Mouse (Mus musculus) embryo, embryonic 9.5 days (tissue): ENCODE results near the gene Mettl3.
A peak's percentile ranks its signal among the peaks of the same experiment; 100 is the strongest.
"Not testable (repeated sequence)": the region's sequence is repeated elsewhere in the genome, so short reads cannot be mapped to it uniquely, and the experiment has no call there.

ENCODE experiments used
- DNase-seq: peaks from one replicate; pipeline ENCODE4 v3.0.0-alpha.2; 2017; ENCODE audit errors: extremely low spot score

Gene Mettl3

DNA sequence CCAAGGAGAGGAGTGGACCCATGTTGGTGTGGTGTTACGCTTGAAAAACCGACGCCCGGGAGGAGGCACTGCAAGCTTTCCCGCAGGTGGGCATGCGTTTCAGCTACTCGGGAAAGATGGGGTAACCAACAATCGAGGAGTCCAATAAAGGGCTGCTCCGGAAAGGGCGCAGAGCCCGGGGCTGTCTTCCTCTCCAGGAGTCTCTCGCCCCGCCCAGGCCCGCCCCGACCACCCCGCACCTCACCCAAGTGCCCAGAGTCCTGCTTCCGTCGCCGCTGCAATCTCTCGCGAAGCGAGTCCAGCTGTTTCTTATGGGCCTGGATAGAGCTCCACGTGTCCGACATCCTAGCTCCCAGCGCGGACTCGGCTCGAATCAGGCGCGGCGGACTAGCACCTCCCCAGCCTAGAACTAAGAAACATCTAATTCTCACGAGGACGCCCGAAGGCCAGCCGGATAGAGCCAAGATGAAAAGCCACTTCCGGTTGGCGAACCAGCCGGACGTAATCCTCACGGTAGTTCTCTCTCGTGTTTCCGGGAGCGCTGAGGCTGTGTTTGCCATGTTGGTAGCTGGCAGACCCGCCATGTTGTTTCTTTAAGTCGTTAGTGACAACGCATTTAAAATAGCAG, at the start of gene Mettl3:
Gene Mettl3, minus strand, starts transcription at position 485 of the 628 bp plus-strand sequence.
- peak; percentile 91 for DNase-seq

GRCm38 (mm10) chr14:52339512-52339852, 34.6 kb upstream of the Mettl3 start:
- no peak for DNase-seq

- peak; percentile 68 for DNase-seq
These were observed 34.0 kb upstream of the Mettl3 start for GRCm38 (mm10) chr14:52338751-52339511.

- no peak for DNase-seq
These were observed 27.2 kb upstream of the Mettl3 start for GRCm38 (mm10) chr14:52332171-52332570.

DNA sequence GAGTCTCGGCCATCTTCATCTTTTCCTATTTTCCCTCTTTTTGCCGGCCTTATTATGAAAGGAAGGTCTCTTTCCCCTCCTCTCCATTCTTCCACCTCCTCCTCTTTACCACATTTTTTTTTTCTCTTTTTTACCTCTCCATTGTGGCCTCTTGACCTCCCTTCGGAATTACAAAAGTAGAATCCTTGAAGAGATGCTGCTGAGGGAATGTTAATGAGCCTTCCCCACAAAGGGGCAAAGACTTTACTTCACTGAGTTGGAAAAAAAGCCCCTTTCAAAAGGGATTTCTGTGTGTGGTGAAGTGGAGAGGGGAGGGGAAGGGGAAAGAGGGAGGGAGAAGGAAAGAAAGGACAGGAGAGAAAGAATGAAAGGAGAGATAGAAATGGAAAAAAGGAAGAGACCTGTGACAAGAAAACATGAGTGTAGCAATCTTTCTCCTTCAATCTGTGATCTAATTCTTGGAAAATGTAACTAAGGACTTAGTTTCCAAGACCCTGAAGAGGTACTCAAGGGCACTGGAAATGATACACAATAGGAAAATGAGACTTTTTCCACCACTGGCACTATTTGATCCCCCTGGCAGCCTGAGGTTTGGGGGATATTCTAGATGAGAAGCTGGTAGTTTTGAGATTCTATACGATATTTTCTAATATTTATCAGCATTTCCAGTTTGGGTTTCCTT, 26.3 kb upstream of the Mettl3 start:
- DNase-seq = peak; percentile 55

DNA sequence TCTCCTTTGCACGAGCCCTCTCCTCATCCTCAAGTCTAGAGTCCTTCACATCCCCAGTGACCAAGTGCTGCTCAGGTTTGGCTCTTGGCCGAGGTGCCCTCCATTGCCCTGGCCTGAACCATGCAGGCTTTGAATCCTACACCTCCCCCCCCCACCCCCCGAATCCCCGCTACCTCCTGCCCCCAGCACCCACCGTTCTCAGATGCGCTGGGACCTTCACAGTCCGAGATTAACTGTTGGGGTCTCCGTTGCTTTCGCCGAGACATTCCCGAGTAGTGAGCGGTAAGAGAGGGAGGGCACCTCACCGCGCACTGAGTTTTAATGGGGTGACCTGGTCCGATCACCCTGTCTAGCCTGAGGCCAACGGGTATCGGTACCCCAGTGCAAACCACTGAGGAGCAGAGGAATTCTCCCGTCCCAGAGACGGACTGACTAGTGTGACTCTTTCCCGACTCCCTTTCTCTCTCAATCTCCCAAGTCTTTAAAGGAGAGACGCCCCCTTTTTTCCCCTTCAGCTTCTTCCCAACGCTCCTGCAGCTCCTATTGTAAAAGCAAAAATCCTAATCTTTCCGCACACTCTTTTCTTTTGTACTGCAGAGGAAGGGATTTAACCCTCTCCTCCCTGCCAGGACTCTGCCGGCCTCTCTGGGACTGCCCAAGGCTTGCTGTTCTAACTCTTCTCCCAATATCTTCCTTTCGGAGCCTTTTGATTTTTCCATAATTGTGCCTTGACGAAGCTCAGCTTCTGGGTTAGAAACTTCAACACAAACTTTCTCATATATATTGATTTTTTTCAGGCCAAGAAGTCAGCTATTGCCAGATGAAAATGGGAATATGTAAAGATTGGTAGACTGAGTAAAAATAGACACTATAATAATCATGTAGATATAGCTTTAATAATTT, 23.2 kb upstream of the Mettl3 start, which contains the start of gene Sall2:
Gene Sall2, minus strand, starts transcription at position 853 of the 903 bp plus-strand sequence.
- DNase-seq = no peak

DNA sequence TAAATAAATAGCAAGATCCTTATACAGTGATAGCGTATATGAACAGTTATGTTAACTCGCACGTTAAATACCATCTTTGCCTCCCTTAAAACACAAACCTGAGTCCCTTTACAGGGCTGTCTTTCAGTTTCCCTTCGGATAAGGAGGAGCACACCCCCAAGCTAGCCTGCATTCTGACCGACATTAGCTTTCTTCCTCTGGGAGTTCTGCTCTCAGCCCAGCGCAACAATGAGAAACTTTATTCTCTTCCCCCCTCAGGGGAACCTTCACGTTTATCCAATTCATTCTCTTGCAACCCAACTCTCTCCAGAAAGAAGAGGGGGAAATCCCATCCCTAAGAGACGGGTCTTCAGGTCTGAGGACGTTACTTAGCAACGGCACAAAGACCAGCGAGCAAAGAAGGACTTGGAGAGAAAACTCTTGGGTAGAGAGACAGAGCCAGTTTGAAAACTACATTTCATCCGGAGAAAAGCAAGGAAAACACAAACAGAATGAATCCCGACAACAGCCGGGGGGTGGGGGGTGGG, 22.5 kb upstream of the Mettl3 start:
- DNase-seq = peak; percentile 54

DNA sequence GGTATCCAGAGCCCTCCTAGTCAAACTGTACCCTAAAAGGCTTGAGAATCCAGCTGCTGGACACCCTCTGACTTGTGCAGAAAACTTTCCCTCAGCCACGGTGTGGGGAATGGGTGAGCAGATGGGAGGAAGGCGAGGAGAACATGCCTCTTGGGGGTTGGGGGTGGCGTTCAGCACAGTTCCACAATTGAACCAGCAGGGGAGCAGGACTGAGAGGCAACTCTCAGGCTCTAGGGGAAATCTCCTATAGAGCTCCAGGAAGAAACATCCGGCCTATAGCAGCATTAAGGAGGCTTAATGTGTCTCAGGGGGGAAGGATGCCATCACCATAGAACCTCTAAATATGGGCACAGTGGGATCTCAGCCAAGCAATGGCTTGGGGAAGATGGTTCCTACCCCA, 21.0 kb upstream of the Mettl3 start:
- DNase-seq = no peak

- DNase-seq = no peak
These were observed 14.4 kb upstream of the Mettl3 start for GRCm38 (mm10) chr14:52319361-52319760.

DNA sequence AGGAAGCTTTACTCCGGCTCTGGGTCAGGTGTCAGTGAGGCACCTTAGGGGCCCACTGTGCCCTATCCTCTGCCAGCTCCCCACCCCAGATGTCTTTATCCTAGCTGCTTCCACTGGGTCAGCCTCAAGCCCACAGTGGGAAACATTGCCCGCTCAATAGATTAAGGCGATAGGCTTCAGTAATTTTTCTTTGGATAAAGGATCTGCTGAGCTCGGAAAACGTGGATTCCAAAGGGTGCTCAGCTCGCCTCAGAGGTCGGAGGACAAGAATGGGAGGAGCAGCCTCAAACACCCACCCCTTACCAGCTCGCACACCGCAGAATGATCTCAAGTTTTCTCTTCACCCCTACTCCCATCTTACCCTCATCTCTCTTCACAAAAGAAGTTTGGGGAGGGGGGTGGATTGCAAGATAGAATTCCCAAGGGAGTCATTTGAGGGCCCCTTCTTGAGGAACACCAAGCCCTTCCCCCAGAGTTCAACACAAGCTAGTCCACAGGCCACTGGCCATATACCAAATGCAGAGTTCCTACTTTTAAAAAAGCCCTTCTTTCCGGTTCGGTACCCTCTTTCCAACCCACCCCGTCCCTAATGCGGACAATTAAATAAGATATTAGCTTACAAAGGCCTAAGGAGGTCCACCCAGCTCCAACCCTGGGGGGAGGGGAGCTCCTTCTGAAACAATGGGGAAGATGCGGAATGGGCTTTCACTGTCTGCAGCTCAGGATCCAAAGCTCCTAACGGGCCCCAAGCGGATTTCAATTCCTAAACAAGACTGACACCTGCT, 11.7 kb upstream of the Mettl3 start:
- peak; percentile 89 for DNase-seq

DNA sequence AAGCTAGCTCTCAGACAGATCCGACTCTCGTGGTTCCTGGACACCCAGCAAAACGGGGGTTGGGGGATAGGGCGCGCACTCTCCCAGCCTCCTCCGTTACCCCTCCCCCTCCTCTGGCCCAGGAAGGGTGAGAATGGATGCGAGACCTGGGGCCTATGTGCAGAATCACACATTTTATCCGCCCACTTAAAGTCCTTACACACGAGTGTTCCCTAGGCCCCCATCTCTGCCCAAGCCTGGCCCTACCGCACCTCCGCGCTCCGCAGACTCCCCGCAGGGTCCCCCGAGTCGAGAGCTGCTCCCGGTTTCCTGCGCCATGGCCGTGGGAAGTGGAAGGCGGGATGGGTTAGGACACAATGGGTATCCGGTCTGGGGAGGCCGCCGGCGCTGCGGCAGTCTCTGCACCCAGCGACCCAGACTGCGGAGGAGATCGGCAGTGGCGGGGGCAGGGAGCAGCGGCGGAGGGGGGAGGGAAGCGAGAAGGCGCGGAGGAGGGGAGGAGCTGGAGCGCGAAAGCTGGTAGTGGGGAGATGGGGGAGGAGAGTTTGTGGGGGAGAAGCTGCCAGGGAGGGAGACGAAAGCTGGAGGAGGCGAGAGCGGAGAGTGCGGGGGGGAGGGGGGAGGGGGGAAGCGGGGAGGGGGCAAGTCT, 11.0 kb upstream of the Mettl3 start:
- no peak for DNase-seq

- no peak for DNase-seq
These were observed 10.4 kb upstream of the Mettl3 start for GRCm38 (mm10) chr14:52315283-52315780.

DNA sequence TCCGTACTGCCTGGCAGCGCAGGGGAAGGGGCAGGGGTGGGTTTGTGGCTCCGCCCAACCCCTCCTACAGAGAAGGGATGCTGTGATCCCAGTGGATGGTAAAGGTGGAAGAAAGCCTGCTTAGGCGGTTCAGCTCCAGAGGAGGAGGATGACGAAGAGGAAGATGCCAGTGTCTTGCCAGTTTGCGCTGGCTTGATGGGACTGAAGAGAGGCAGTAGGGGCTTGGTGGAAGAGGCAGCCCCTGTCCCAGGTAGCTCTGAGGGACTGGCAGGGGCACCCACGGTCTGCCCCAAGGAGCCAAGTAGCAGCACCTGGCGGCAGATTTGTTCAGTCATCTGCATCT, 9.9 kb upstream of the Mettl3 start:
- DNase-seq = no peak

DNA sequence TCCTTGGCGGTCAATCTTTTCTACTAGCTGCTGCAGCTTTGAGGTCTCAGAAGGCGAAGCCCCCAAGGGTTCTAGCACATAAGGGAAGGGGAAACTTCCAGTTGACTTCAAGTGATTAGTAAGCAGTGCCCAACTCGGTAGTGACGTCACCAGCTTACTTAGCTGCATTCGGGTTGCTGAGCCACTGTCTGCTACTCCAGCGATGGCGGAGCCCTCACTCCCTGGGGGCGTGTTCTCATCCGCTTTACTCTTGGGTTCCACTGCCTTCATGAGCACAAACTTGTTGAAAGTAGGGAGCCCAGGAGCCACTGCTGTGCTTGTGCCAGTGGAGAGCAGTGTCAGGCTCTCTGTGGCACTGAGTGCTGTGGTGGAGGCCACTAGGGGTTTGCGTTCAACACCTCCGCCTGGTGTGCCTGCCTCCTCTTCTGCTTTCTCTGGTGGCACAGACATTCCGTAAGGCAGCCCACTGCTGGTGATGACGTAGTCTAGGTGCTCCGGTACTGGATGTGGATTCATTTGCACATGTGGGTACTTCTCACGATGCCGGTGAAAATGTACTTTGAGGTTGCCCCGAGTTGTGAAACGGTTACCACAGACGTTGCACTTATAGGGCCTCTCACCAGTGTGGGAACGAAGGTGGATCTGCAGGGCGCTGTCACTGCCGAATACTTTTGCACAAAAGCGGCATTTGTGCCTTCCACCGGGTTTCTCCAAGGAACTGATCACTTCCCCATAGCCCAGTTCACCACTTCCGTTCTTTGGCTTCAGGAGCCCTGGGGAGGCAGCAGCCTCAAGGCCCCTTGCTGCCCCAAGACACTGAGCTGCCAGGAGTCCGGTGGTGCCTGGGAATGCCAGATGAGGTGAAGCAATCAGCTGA, 9.2 kb upstream of the Mettl3 start:
- DNase-seq = no peak

DNA sequence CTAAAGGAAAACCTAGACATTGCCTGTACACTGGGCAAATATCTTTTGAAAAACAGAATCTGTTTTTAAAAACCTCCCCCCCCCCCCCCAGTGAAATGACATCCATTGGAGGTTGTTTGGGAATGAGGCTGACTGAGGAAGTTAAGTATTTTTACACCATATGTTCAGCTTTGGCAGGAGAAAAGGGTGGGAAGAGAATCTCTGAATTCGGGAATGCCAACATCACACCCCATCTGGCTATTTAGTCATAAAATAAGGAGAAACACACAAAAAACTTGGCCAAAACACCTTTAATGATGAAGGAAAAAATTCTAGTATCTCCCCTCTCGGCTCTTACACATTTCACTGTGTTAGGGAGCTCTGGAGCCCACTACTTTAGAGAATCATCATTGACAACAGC, 6.0 kb upstream of the Mettl3 start:
- DNase-seq = no peak

DNA sequence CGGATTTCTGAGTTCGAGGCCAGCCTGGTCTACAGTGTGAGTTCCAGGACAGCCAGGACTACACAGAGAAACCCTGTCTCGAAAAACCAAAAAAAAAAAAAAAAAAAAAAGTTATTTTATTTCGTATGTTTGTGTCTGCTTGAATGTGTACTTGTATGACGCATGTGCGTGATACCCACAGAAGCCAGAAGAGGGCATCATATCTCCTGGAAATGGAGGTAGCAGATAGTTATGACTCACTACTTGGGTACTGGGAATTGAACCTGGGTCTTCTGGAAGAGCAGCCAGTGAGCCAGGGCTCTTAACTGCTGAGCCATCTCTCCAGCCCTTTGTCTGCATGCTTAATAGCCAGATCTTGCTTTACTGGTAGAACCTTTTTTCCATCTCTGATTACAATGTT, 5.4 kb upstream of the Mettl3 start:
- DNase-seq = not testable (repeated sequence)

GRCm38 (mm10) chr14:52306100-52306499, 1.2 kb upstream of the Mettl3 start:
- no peak for DNase-seq

- not testable (repeated sequence) for DNase-seq
These were observed 1.4 kb downstream of the Mettl3 start for GRCm38 (mm10) chr14:52303517-52303916.
